Mouse (Mus musculus) thymus, postnatal 10 days (tissue): ENCODE data around the gene Foxp1.

Source experiments
- DNase-seq, 2 experiments: peaks; one replicate each; pipeline ENCODE4 v3.0.0; 2021; ENCODE audit warnings: low spot score in 2 of 2

Gene Foxp1

GRCm38 (mm10) chr6:99261737-99262130 is 260.8 kb downstream of the Foxp1 start:
- DNase-seq, result no peak

- DNase-seq, result no peak
Observed at GRCm38 (mm10) chr6:99260941-99261736, 261.4 kb downstream of the Foxp1 start.

- no peak for DNase-seq
Observed at GRCm38 (mm10) chr6:99258346-99258745, 264.2 kb downstream of the Foxp1 start.

GRCm38 (mm10) chr6:99257676-99258075 is 264.8 kb downstream of the Foxp1 start:
- no peak for DNase-seq

DNA sequence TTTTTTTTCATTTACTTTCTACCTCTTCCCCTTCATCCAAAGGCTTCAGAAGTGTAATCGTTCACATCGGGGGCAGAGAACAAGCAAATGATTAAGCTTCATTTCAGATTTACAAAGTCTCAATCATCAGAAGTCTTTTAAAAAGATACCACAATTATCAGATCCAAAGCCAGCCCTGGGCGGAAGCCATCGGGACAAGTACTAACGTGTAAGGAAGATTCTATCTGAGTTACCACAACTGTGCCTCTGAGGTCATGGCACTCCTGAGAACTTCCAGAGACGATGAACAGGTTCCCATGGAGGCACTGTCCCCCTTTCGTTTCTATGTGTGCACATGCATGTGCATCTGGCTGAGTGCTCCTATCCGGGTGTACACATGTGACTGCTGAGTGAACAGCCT is 269.2 kb downstream of the Foxp1 start:
- DNase-seq, result no peak

DNA sequence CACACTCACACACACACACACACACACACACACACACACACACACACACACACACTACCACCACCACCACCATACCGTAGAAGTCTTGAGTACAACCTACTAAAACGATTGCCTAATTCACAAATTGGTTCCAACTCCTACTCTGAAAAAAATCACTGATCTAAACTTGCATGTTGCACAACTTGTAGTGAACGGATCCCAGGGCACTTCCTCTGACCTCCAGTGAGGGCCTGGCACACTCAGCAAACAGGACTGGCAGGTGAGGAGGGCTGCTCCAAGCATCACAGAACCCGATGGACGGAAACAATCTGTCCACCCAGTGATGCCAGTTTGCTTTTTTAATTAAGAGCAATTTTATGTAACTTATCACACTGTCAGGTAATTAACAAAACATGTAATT is 269.7 kb downstream of the Foxp1 start:
- DNase-seq, result no peak

DNA sequence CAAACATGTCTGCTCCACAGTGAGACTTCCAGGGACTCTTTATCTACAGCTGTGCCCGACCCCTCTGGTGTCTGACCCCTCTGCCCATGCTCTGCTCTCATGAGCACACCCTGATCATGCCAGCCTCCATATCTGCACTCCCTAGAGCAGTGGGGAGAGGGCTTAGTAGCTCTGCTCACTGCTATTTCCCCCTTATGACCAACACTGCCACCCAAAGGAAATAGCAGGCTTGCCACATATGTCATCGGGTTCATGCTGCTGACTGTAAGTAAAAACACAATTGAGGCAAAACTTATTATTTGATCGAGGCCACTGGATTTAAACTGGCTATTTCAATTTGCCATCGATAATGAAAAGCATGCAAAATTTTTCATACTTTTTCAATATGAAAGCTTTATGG is 270.6 kb downstream of the Foxp1 start:
- DNase-seq, result no peak

DNA sequence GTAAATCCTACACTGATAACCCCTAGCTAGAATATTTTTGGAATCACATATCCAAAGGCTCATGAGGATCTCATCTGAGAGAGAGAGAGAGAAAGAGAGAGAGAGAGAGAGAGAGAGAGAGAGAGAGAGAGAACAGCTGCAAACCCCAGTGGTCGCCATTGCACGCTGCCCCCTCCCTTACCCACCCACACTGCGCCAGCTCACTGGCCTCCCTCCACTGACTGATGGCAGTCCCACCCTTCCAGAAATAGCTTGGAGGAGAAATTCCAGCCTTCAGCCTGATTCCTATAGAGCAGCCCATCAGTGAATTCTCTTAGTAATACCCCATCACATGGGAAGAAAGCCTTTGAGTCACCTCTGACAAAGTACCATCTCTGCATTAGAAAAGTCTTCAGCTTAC is 271.3 kb downstream of the Foxp1 start:
- no peak for DNase-seq

GRCm38 (mm10) chr6:99249496-99250030 is 273.0 kb downstream of the Foxp1 start:
- DNase-seq, result no peak

GRCm38 (mm10) chr6:99248396-99248795 is 274.1 kb downstream of the Foxp1 start:
- no peak for DNase-seq

DNA sequence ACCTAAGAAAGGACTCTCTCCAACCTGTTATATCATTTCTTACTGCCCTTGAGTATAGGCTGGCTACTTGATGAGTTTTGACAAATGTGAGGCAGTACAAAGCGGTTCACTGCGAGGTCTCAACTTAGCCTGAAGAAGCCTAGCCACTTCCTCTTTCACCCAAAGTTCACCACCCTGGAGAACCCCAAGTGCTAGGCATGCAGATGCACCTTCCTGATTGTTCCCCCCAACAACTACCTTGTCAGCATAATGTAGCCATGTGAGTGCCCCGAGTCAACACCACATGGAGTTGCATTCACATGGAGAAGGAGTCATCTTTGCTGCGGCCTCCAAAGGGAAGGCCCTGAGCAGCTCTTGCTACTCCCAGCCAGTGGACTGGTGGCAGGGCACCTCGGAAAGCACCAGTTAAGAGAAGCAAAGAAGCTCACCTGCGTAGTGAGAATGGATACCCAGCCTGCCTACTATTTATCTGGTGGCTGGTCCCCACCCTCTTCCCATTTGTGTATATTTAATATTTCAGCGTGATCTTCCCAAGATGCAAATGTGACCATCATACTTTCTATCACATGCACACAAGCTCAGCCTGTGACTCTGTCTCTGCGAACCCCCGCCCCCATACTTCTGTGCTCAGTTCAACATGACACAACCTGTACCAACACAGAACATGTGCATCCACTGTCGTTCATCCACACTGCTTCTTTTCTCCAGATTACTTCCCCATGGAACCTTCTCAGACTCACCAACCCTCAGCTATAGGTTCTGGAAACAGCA is 280.7 kb downstream of the Foxp1 start:
- DNase-seq, result peak in 1 of 2 experiments; percentile 25

GRCm38 (mm10) chr6:99240764-99241163 is 281.8 kb downstream of the Foxp1 start:
- DNase-seq, result no peak

DNA sequence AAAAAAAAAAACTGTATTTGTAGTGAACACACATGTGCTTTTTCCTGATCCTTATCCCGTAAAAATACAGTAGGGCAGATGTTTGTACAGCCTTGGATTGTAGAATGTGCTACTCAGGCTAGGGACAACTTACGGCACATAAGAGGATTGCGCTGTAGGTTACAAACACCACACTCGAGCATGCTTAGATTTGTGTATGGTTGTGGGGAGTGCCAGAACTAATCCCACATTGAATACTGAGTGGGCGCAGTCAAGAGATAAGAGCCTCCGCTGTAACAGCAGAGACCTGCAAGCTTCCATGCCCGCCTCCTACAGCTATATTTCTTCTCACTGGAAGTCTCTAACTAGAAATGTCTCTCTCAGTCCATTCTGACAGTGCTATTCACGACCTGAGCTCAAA is 286.9 kb downstream of the Foxp1 start:
- no peak for DNase-seq

GRCm38 (mm10) chr6:99233411-99233810 is 289.1 kb downstream of the Foxp1 start:
- DNase-seq, result no peak

GRCm38 (mm10) chr6:99228336-99228870 is 294.1 kb downstream of the Foxp1 start:
- no peak for DNase-seq

DNA sequence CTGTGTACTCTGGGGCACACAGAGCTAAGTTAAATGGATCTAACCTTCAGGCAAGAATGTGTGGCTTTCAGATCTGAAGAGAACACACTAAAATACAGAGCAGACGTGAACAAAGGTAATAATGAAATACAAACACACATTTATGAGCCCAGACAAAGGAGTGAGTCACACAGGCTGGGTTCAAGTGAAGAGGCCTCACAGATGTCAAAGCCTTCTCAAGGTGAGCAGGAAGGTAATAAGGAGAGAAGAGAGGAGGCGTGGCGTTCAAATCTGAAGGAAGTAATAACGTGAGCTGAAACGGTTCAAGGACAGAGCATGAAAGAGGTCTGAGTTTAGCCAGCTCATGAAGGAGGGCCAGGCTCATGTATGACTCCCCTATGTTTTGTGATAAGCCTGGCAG is 301.4 kb downstream of the Foxp1 start:
- DNase-seq, result no peak

- no peak for DNase-seq
Observed at GRCm38 (mm10) chr6:99220472-99220871, 302.0 kb downstream of the Foxp1 start.

DNA sequence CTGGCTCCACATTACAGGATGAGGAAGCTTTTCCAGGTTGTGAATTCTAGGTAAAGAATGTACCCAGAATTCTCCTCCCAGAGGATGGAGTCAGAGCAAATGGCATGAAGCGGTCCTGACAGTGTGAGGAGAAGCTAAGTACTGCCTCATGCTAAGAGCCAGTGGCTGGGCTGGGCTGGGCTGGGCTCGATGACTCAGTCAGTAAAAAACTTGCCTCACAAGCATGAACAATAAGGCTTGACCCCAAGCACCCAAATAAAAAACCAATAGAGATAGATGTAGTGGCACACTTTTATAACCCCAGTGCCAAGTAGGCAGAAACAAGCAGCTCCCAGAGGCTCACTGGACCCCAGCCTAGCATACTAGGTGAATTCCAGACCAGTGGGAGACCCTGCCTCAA is 304.7 kb downstream of the Foxp1 start:
- DNase-seq, result no peak

DNA sequence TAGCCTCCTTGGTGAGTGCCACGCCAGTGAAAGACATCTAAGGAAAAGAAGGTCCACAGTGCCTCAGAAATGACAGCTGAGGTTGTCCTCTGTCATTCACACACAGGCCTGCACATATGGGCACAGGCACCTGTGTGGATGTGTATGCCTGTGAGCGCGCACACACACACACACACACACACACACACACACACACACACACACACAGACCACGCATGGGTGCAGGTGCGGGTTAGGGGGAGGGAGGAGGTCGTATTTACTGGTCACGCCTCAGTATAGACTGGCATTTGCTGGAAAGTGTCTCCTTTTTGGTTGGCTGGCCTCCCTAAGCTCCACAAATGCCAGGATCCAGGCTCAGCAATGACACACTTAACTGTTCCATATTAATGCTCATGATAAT is 305.4 kb downstream of the Foxp1 start:
- no peak for DNase-seq

- no peak for DNase-seq
Observed at GRCm38 (mm10) chr6:99212461-99212860, 310.1 kb downstream of the Foxp1 start.

- DNase-seq, result no peak
Observed at GRCm38 (mm10) chr6:99211663-99212333, 310.7 kb downstream of the Foxp1 start.

DNA sequence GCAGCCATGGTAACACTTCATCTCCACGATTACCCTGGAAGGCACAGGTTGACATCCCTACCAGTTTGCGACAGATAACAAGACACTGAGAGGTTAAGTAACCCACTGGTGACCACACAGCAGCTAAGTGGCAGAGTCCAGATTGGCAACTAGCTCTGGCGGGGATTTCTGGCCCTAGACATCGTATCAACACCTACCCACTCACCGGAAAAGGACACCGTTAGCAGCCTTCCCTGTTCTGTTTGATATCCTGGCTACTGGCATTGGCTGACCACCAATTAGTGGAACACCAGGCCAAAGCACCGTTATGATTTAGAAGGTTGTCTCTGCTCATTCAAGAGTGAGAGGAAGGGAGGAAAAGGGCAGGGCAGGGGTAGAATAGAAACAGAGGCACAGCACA is 312.4 kb downstream of the Foxp1 start:
- no peak for DNase-seq
